Mouse (Mus musculus): ENCODE measurements at regions not wholly inside any gene's neighbourhood (a gene's known extent, or its start where the extent isn't known, plus 50 kb on each side); places are given as distances from the start of the nearest gene placed in this dataset.
"Not testable (repeated sequence)": the region's sequence is repeated elsewhere in the genome, so short reads cannot be mapped to it uniquely, and the experiment has no call there.

GRCm38 (mm10) chr16:86222997-86223396 is 321.4 kb upstream of the Adamts5 start:
- in situ Hi-C loops (cut with MseI, MboI), result no loop called here

GRCm38 (mm10) chr16:86210547-86210946 is 308.9 kb upstream of the Adamts5 start:
- in situ Hi-C loops (cut with MseI, MboI), result no loop called here

GRCm38 (mm10) chr16:86209319-86209718 is 307.7 kb upstream of the Adamts5 start:
- in situ Hi-C loops (cut with MseI, MboI), result no loop called here

- in situ Hi-C loops (cut with MseI, MboI), result no loop called here
Measured at GRCm38 (mm10) chr16:86189874-86190273, 288.2 kb upstream of the Adamts5 start.

GRCm38 (mm10) chr16:86188966-86189365 is 287.3 kb upstream of the Adamts5 start:
- in situ Hi-C loops (cut with MseI, MboI), result no loop called here

- in situ Hi-C loops (cut with MseI, MboI), result not testable (repeated sequence)
Measured at GRCm38 (mm10) chr16:86187609-86188008, 286.0 kb upstream of the Adamts5 start.

- in situ Hi-C loops (cut with MseI, MboI), result no loop called here
Measured at GRCm38 (mm10) chr16:86159021-86159815, 257.6 kb upstream of the Adamts5 start.

- in situ Hi-C loops (cut with MseI, MboI), result no loop called here
Measured at GRCm38 (mm10) chr16:86138171-86138570, 236.5 kb upstream of the Adamts5 start.

GRCm38 (mm10) chr16:86136169-86136568 is 234.5 kb upstream of the Adamts5 start:
- in situ Hi-C loops (cut with MseI, MboI), result no loop called here

GRCm38 (mm10) chr16:86127391-86127790 is 225.8 kb upstream of the Adamts5 start:
- in situ Hi-C loops (cut with MseI, MboI), result no loop called here

- in situ Hi-C loops (cut with MseI, MboI), result no loop called here
Measured at GRCm38 (mm10) chr16:86124182-86124581, 222.6 kb upstream of the Adamts5 start.

GRCm38 (mm10) chr16:86122936-86123335 is 221.3 kb upstream of the Adamts5 start:
- in situ Hi-C loops (cut with MseI, MboI), result no loop called here

GRCm38 (mm10) chr16:86117959-86118358 is 216.3 kb upstream of the Adamts5 start:
- in situ Hi-C loops (cut with MseI, MboI), result no loop called here

- in situ Hi-C loops (cut with MseI, MboI), result no loop called here
Measured at GRCm38 (mm10) chr16:86115587-86116376, 214.2 kb upstream of the Adamts5 start.

GRCm38 (mm10) chr16:86094461-86094860 is 192.8 kb upstream of the Adamts5 start:
- in situ Hi-C loops (cut with MseI, MboI), result no loop called here

- in situ Hi-C loops (cut with MseI, MboI), result no loop called here
Measured at GRCm38 (mm10) chr16:86090175-86090574, 188.5 kb upstream of the Adamts5 start.

- in situ Hi-C loops (cut with MseI, MboI), result no loop called here
Measured at GRCm38 (mm10) chr16:86087421-86087820, 185.8 kb upstream of the Adamts5 start.

- in situ Hi-C loops (cut with MseI, MboI), result no loop called here
Measured at GRCm38 (mm10) chr16:86067628-86068364, 166.2 kb upstream of the Adamts5 start.

GRCm38 (mm10) chr16:86060087-86060486 is 158.5 kb upstream of the Adamts5 start:
- in situ Hi-C loops (cut with MseI, MboI), result no loop called here

- in situ Hi-C loops (cut with MseI, MboI), result no loop called here
Measured at GRCm38 (mm10) chr16:86044695-86045094, 143.1 kb upstream of the Adamts5 start.

- in situ Hi-C loops (cut with MseI, MboI), result no loop called here
Measured at GRCm38 (mm10) chr16:86034772-86035171, 133.1 kb upstream of the Adamts5 start.

GRCm38 (mm10) chr16:86027700-86028099 is 126.1 kb upstream of the Adamts5 start:
- in situ Hi-C loops (cut with MseI, MboI), result no loop called here
